Mouse (Mus musculus) Muller cell, postnatal 12 days (primary cell): ENCODE measurements around the gene N4bp1.
A peak's percentile ranks its signal among the peaks of the same experiment; 100 is the strongest.

Source experiments
- DNase-seq: peaks from one replicate; pipeline ENCODE4 v3.0.0-alpha.2; 2015; ENCODE audit errors: inconsistent ontology term

The N4bp1 gene

GRCm38 (mm10) chr8:86861516-86861915 is 23.5 kb downstream of the N4bp1 start:
- DNase-seq: no peak

- peak; percentile 71 for DNase-seq
These were observed 28.8 kb downstream of the N4bp1 start for GRCm38 (mm10) chr8:86856248-86856647.

GRCm38 (mm10) chr8:86854686-86855085 is 30.4 kb downstream of the N4bp1 start:
- DNase-seq: no peak

GRCm38 (mm10) chr8:86853989-86854373 is 31.1 kb downstream of the N4bp1 start:
- DNase-seq: no peak

- no peak for DNase-seq
These were observed 31.6 kb downstream of the N4bp1 start for GRCm38 (mm10) chr8:86853266-86853988.

GRCm38 (mm10) chr8:86852491-86852890 is 32.6 kb downstream of the N4bp1 start:
- DNase-seq: no peak

- no peak for DNase-seq
These were observed 36.2 kb downstream of the N4bp1 start for GRCm38 (mm10) chr8:86848876-86849275.

GRCm38 (mm10) chr8:86848401-86848800 is 36.7 kb downstream of the N4bp1 start:
- no peak for DNase-seq

- DNase-seq: no peak
These were observed 38.0 kb downstream of the N4bp1 start for GRCm38 (mm10) chr8:86847091-86847490.

GRCm38 (mm10) chr8:86845875-86846274 is 39.2 kb downstream of the N4bp1 start:
- no peak for DNase-seq

- DNase-seq: no peak
These were observed 40.2 kb downstream of the N4bp1 start for GRCm38 (mm10) chr8:86844856-86845255.

- peak; percentile 25 for DNase-seq
These were observed 41.2 kb downstream of the N4bp1 start for GRCm38 (mm10) chr8:86843896-86844295.

GRCm38 (mm10) chr8:86841556-86842309 is 43.3 kb downstream of the N4bp1 start:
- no peak for DNase-seq

- no peak for DNase-seq
These were observed 44.9 kb downstream of the N4bp1 start for GRCm38 (mm10) chr8:86840120-86840693.

- no peak for DNase-seq
These were observed 46.2 kb downstream of the N4bp1 start for GRCm38 (mm10) chr8:86838707-86839438.

GRCm38 (mm10) chr8:86837234-86837633 is 47.8 kb downstream of the N4bp1 start:
- no peak for DNase-seq

- DNase-seq: no peak
These were observed 49.2 kb downstream of the N4bp1 start for GRCm38 (mm10) chr8:86835881-86836280.

GRCm38 (mm10) chr8:86834496-86835260 is 50.4 kb downstream of the N4bp1 start:
- DNase-seq: no peak

GRCm38 (mm10) chr8:86833937-86834336 is 51.1 kb downstream of the N4bp1 start:
- no peak for DNase-seq

- no peak for DNase-seq
These were observed 56.1 kb downstream of the N4bp1 start for GRCm38 (mm10) chr8:86828925-86829324.

GRCm38 (mm10) chr8:86827199-86827598 is 57.9 kb downstream of the N4bp1 start:
- no peak for DNase-seq
